Mouse (Mus musculus): ENCODE data around the gene Retreg1.

- TF ChIP-seq CTCF (IDR thresholded peaks at IDR 0.05; ENCODE audit: borderline replicate concordance, control insufficient read depth, extremely low read depth, insufficient read depth, low read length, poor library complexity) (no peak), POLR2A (IDR thresholded peaks at IDR 0.05; ENCODE audit: control insufficient read depth, extremely low read depth, insufficient read depth, low read length, poor library complexity) (no peak)
Measured at GRCm38 (mm10) chr15:25871470-25871869, 28.5 kb downstream of the Retreg1 start.
